Mouse (Mus musculus) kidney, embryonic 16.5 days (tissue): ENCODE results near the gene Pold4. TPM values are rescaled to one million over a fixed set of nuclear protein-coding genes. Genes with fewer than 3 reads are reported as not detected.
A peak's percentile ranks its signal among the peaks of the same experiment; 100 is the strongest.

Experiments used
- ATAC-seq: fragments of 200-750 bp; cut with Nextera tagmentation; 2 replicates; pipeline ENCODE4 v1.8.0; 2017; ENCODE audit warnings: moderate TSS enrichment; ENCODE audit not compliant: low FRiP score, low TSS enrichment
- H3K27ac ChIP-seq: fragments of 300-500 bp; sonication (generic); 2 replicates; pipeline ENCODE4 v1.5.1; 2014; ENCODE audit warnings: low read length
- H3K27me3 ChIP-seq: fragments of 300-500 bp; sonication (generic); 2 replicates; pipeline ENCODE4 v1.6.1; 2014; ENCODE audit warnings: low read length, control low read depth, mixed read lengths; ENCODE audit not compliant: insufficient read depth
- H3K36me3 ChIP-seq: fragments of 300-500 bp; sonication (generic); 2 replicates; pipeline ENCODE4 v1.6.1; 2014; ENCODE audit warnings: low read length, control low read depth, mixed read lengths; ENCODE audit not compliant: insufficient read depth
- H3K4me1 ChIP-seq: fragments of 300-500 bp; sonication (generic); 2 replicates; pipeline ENCODE4 v1.6.1; 2014; ENCODE audit warnings: low read length, control low read depth, mixed read lengths; ENCODE audit not compliant: insufficient read depth
- H3K4me2 ChIP-seq: fragments of 300-500 bp; sonication (generic); replicated peaks from 2 replicates; pipeline ENCODE4 v1.6.1; 2014; ENCODE audit warnings: low read depth, low read length
- H3K4me3 ChIP-seq: fragments of 300-500 bp; sonication (generic); 2 replicates; pipeline ENCODE4 v1.5.1; 2014; ENCODE audit warnings: mild to moderate bottlenecking, low read length
- H3K9ac ChIP-seq: fragments of 300-500 bp; sonication (generic); replicated peaks from 2 replicates; pipeline ENCODE4 v1.6.1; 2014; ENCODE audit warnings: low read length
- H3K9me3 ChIP-seq: fragments of 300-500 bp; sonication (generic); 2 replicates; pipeline ENCODE4 v1.6.1; 2016; ENCODE audit warnings: low read length, control low read depth
- WGBS: fragments of 180-500 bp; shearing (Covaris S2); extraction: QIAGEN DNeasy Blood & Tissue Kit; methylation state at CpG from one replicate; pipeline ENCODE4 v1.1.7; 2014; 5-methylcytosine and 5-hydroxymethylcytosine counted together
- polyA plus RNA-seq: library from polyadenylated mRNA; unstranded; fragments of >200 nt; fragmentation: Nextera tagmentation; extraction: Ambion mirVana; gene quantifications from 2 replicates; pipeline ENCODE4 v1.2.1, GENCODE M21; 2015

Gene Pold4
- polyA plus RNA-seq, 1 experiment from 2014 or later = 34.2 TPM

DNA sequence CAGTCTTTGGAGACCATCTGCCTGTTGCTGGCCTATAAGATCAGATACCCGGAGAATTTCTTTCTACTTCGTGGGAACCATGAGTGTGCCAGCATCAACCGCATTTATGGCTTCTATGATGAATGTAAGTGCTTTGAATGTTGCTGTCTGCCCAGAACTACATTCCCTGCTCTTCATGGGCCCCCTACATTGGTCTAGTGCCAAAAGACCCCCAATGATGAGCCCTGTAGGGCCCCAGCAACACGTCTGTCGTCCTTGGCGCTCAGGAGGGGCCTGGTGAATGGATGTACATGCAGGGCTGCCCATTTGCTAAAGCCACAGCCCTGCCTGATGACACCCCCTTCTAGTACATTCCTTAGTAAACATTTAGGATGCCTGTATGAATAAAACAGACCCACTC is 38.6 kb upstream of the Pold4 start:
- H3K36me3 ChIP-seq = peaks cover 43% of the 10 kb centered on the region
- no peak for ATAC-seq
- peak overlapping the region; percentile 83 for H3K4me3 ChIP-seq

GRCm38 (mm10) chr19:4194021-4194724 is 37.5 kb upstream of the Pold4 start:
- Histone ChIP-seq H3K4me1 (peaks cover 56% of the 10 kb centered on the region), H3K36me3 (peaks cover 43% of the 10 kb centered on the region), H3K27ac (no peak overlapping the region), H3K4me3 (no peak overlapping the region), H3K9ac (peak overlapping the region; percentile 15; the same call in 1 of the 2 replicates), H3K9me3 (no peaks in the 10 kb centered on the region), H3K27me3 (no peaks in the 10 kb centered on the region), H3K4me2 (no peak overlapping the region)
- ATAC-seq = no peak
- WGBS = 85% methylated on average over 8 of the region's 8 CpGs

More for the DNA sequence above, 38.6 kb upstream of the Pold4 start:
- Histone ChIP-seq H3K27ac (no peak overlapping the region; the same call in 1 of the 2 replicates), H3K4me2 (peak overlapping the region; percentile 91), H3K27me3 (no peaks in the 10 kb centered on the region), H3K4me1 (peaks cover 56% of the 10 kb centered on the region), H3K9me3 (no peaks in the 10 kb centered on the region), H3K9ac (peak overlapping the region; percentile 96)
- 51% methylated on average over 6 of the region's 6 CpGs for WGBS

DNA sequence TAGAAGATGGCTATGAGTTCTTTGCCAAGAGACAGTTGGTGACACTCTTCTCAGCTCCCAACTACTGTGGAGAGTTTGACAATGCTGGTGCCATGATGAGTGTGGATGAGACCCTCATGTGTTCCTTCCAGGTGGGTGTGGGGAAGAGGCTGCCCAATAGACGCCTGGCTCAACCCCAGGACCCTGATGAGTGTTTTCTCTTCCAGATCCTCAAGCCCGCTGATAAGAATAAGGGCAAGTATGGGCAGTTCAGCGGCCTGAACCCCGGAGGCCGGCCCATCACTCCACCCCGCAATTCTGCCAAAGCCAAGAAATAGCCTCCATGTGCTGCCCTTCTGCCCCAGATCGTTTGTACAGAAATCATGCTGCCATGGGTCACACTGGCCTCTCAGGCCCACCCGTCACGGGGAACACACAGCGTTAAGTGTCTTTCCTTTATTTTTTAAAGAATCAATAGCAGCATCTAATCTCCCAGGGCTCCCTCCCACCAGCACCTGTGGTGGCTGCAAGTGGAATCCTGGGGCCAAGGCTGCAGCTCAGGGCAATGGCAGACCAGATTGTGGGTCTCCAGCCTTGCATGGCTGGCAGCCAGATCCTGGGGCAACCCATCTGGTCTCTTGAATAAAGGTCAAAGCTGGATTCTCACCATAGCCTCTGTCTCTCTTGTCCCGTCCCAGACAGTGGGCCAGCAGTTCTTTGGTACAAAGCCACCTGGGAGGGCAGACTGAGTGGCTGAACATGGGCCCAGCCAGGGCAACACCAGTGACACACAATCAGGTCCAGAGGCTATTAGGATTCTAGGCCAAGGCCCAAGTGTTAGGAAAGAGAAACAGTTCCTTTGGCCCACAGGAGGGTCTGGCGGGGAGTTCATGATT is 36.7 kb upstream of the Pold4 start:
- Histone ChIP-seq H3K4me1 (peaks cover 57% of the 10 kb centered on the region), H3K9me3 (no peaks in the 10 kb centered on the region), H3K4me3 (no peak overlapping the region), H3K36me3 (peaks cover 45% of the 10 kb centered on the region), H3K27ac (no peak overlapping the region), H3K27me3 (no peaks in the 10 kb centered on the region), H3K4me2 (no peak overlapping the region), H3K9ac (no peak overlapping the region; the same call in 1 of the 2 replicates)
- WGBS = 70% methylated on average over 12 of the region's 12 CpGs
- no peak for ATAC-seq

GRCm38 (mm10) chr19:4196048-4196447 is 35.7 kb upstream of the Pold4 start:
- Histone ChIP-seq H3K4me1 (peaks cover 59% of the 10 kb centered on the region), H3K27ac (peak overlapping the region; percentile 23; the same call in 1 of the 2 replicates), H3K9me3 (no peaks in the 10 kb centered on the region), H3K4me2 (no peak overlapping the region), H3K27me3 (no peaks in the 10 kb centered on the region), H3K36me3 (peaks cover 47% of the 10 kb centered on the region), H3K4me3 (no peak overlapping the region), H3K9ac (no peak overlapping the region)
- WGBS = 26% methylated on average over 2 of the region's 2 CpGs
- ATAC-seq = no peak

DNA sequence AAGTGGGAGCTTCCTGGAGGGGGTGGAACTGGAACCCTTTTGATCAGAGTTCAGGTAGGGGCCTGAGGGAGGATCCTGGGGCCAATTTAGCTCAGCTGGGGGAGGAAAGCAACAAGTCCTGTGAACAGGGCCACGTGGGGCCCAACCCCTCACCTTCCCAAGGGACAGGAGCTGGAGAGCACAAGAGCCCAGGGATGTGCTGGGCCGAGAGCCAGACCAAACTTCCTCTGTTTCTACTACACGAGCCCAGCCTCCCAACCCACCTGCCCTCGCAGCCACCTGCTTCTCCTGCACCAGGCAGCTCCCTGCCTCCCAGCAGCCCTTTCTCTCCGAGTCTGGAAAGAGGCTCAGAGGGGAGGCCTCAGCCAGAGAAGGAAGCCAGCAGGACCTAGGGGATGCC is 35.2 kb upstream of the Pold4 start:
- no peak overlapping the region for H3K4me3 ChIP-seq
- H3K36me3 ChIP-seq = peaks cover 47% of the 10 kb centered on the region
- no peak overlapping the region for H3K4me2 ChIP-seq
- H3K9me3 ChIP-seq = no peaks in the 10 kb centered on the region
- ATAC-seq = no peak
- peak overlapping the region; percentile 23; the same call in 1 of the 2 replicates for H3K27ac ChIP-seq
- peak overlapping the region; percentile 36 for H3K9ac ChIP-seq
- peaks cover 54% of the 10 kb centered on the region for H3K4me1 ChIP-seq
- WGBS = 5% methylated on average over 5 of the region's 5 CpGs
- H3K27me3 ChIP-seq = no peaks in the 10 kb centered on the region

DNA sequence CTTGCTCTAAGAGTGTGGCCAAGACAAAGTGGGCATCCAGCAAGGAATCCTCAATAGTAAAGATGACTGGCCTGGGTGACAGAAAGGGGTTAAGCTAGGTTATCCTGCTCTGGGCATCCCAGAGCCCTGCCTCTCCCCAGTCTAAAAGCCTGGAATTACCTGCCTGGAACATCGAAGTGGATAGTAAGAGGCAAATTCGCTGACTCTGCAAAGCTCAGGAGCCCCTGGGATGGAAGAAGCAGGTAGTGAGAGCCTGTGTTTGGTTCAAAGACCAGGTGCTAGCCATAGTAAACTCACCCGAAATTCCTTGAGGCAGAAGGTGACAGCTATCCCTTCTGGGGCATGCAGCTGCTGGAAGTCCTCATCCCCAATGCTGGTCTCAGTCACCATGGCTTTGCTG is 34.5 kb upstream of the Pold4 start:
- Histone ChIP-seq H3K4me1 (peaks cover 59% of the 10 kb centered on the region), H3K27ac (peak overlapping the region; percentile 23; the same call in 1 of the 2 replicates)
- WGBS = 74% methylated on average over 3 of the region's 3 CpGs

GRCm38 (mm10) chr19:4201291-4201909 is 30.3 kb upstream of the Pold4 start, which contains the start of gene Rad9a:
Gene Rad9a, minus strand, starts transcription at chr19:4201662.
- Histone ChIP-seq H3K4me1 (peaks cover 34% of the 10 kb centered on the region), H3K4me2 (peak within 1 kb of the TSS; percentile 96), H3K9ac (peak within 1 kb of the TSS; percentile 71), H3K27me3 (peaks cover 3% of the 10 kb centered on the region; the same call in 1 of the 2 replicates), H3K9me3 (no peaks in the 10 kb centered on the region), H3K4me3 (peak within 1 kb of the TSS; percentile 56), H3K36me3 (peaks cover 17% of the 10 kb centered on the region), H3K27ac (peak within 1 kb of the TSS; percentile 59; the same call in 1 of the 2 replicates)
- peak; percentile 89 for ATAC-seq
- under 1% methylated on average over 34 of the region's 34 CpGs for WGBS

More for the DNA sequence above, 34.5 kb upstream of the Pold4 start:
- Histone ChIP-seq H3K4me3 (no peak overlapping the region), H3K27me3 (no peaks in the 10 kb centered on the region), H3K36me3 (peaks cover 47% of the 10 kb centered on the region), H3K9ac (no peak overlapping the region), H3K4me2 (no peak overlapping the region), H3K9me3 (no peaks in the 10 kb centered on the region)
- no peak for ATAC-seq

DNA sequence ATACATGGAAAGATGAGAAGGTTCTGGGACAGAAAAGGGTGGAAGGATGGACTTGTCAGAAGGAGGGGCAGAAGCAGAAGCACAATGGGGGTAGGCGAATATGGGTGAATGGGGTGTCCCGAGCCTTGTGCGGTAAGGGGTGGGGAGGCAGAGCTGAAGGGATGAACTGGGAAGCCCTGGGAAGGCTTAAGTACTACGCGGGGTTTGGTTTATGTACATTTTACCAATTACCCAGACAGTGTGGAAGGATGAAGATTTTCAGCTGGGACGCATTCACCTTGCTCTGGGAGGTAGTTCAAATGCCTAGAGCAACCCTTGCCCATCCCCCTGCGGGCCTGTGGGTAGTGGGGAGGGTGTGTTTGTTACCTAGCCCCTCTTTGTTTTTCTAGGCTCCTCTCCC is 29.6 kb upstream of the Pold4 start:
- Histone ChIP-seq H3K4me3 (peak overlapping the region; percentile 56), H3K27ac (no peak overlapping the region), H3K36me3 (peaks cover 10% of the 10 kb centered on the region), H3K9me3 (no peaks in the 10 kb centered on the region), H3K4me2 (peak overlapping the region; percentile 96), H3K9ac (peak overlapping the region; percentile 71), H3K4me1 (peaks cover 27% of the 10 kb centered on the region), H3K27me3 (peaks cover 3% of the 10 kb centered on the region; the same call in 1 of the 2 replicates)
- WGBS = 22% methylated on average over 7 of the region's 7 CpGs
- ATAC-seq = 0 out of 2 replicates have a peak, but pooled peaks have one; percentile 2

- Histone ChIP-seq H3K27me3 (peaks cover 3% of the 10 kb centered on the region; the same call in 1 of the 2 replicates), H3K27ac (no peak overlapping the region), H3K36me3 (0 out of 2 replicates have a peak, but pooled peaks cover 3% of the 10 kb centered on the region), H3K9ac (no peak overlapping the region), H3K9me3 (no peaks in the 10 kb centered on the region), H3K4me3 (no peak overlapping the region), H3K4me2 (no peak overlapping the region), H3K4me1 (peaks cover 22% of the 10 kb centered on the region)
- 69% methylated on average over 3 of the region's 3 CpGs for WGBS
- no peak for ATAC-seq
These were observed 28.6 kb upstream of the Pold4 start for GRCm38 (mm10) chr19:4203148-4203547.
